Mouse (Mus musculus) limb, embryonic 11.5 days (tissue): Measurements from ENCODE around the gene Nup50. TPM values are rescaled to one million over a fixed set of nuclear protein-coding genes. Genes with fewer than 3 reads are reported as not detected.

ENCODE experiments used
- ATAC-seq: fragments of 200-750 bp; cut with Nextera tagmentation; 2 replicates; pipeline ENCODE4 v1.8.0; 2017; ENCODE audit warnings: low read depth; ENCODE audit not compliant: insufficient number of reproducible peaks, low FRiP score, low TSS enrichment
- DNase-seq: peaks from one replicate; pipeline ENCODE4 v3.0.0-alpha.2; 2015; ENCODE audit warnings: low spot score
- H3K27ac ChIP-seq: fragments of 300-500 bp; sonication (generic); replicated peaks from 2 replicates; pipeline ENCODE4 v1.5.1; 2014; ENCODE audit warnings: low read depth, mild to moderate bottlenecking, low read length
- H3K27me3 ChIP-seq: fragments of 300-500 bp; sonication (generic); 2 replicates; pipeline ENCODE4 v1.6.1; 2014; ENCODE audit warnings: mild to moderate bottlenecking, low read length, mixed read lengths; ENCODE audit not compliant: control insufficient read depth, insufficient read depth
- H3K36me3 ChIP-seq: fragments of 300-500 bp; sonication (generic); 2 replicates; pipeline ENCODE4 v1.6.1; 2014; ENCODE audit warnings: mild to moderate bottlenecking, low read length, moderate library complexity, mixed read lengths; ENCODE audit not compliant: control insufficient read depth, insufficient read depth
- H3K4me1 ChIP-seq: fragments of 300-500 bp; sonication (generic); 2 replicates; pipeline ENCODE4 v1.6.1; 2014; ENCODE audit warnings: low read length, mixed read lengths; ENCODE audit not compliant: control insufficient read depth, insufficient read depth
- H3K4me2 ChIP-seq: fragments of 300-500 bp; sonication (generic); 2 replicates; pipeline ENCODE4 v1.6.1; 2014; ENCODE audit warnings: low read depth, mild to moderate bottlenecking, moderate library complexity; ENCODE audit not compliant: severe bottlenecking
- H3K4me3 ChIP-seq: fragments of 300-500 bp; sonication (generic); 2 replicates; pipeline ENCODE4 v1.5.1; 2014; ENCODE audit warnings: low read depth, low read length
- H3K9ac ChIP-seq: fragments of 300-500 bp; sonication (generic); 2 replicates; pipeline ENCODE4 v1.6.1; 2014; ENCODE audit warnings: mild to moderate bottlenecking, low read length
- H3K9me3 ChIP-seq: fragments of 300-500 bp; sonication (generic); 2 replicates; pipeline ENCODE4 v1.6.1; 2016; ENCODE audit warnings: low read length; ENCODE audit not compliant: control insufficient read depth
- WGBS: fragments of 180-500 bp; shearing (Covaris S2); extraction: QIAGEN DNeasy Blood & Tissue Kit; methylation state at CpG from one replicate; pipeline ENCODE4 v1.1.7; 2014; 5-methylcytosine and 5-hydroxymethylcytosine counted together
- polyA plus RNA-seq: library from polyadenylated mRNA; unstranded; fragments of >200 nt; fragmentation: Nextera tagmentation; extraction: Ambion mirVana; gene quantifications from 2 replicates; pipeline ENCODE4 v1.2.1, GENCODE M21; 2014

Gene Nup50
- polyA plus RNA-seq, 1 experiment from 2014 or later = 64.8 TPM

GRCm38 (mm10) chr15:84898077-84898476 lies 25.1 kb upstream of the Nup50 start:
- H3K4me1 ChIP-seq = no peaks in the 10 kb centered on the region; the same call in 1 of the 2 replicates
- no peak overlapping the region for H3K27ac ChIP-seq
- H3K9me3 ChIP-seq = no peaks in the 10 kb centered on the region
- no peak overlapping the region for H3K4me2 ChIP-seq
- ATAC-seq (no peak), DNase-seq (peak; percentile 36)
- H3K9ac ChIP-seq = no peak overlapping the region
- no peak overlapping the region for H3K4me3 ChIP-seq
- WGBS = 31% methylated on average over 7 of the region's 7 CpGs
- no peaks in the 10 kb centered on the region for H3K36me3 ChIP-seq
- no peaks in the 10 kb centered on the region for H3K27me3 ChIP-seq

GRCm38 (mm10) chr15:84903843-84904385 lies 19.3 kb upstream of the Nup50 start:
- WGBS = 85% methylated on average over 7 of the region's 7 CpGs
- no peaks in the 10 kb centered on the region for H3K27me3 ChIP-seq
- no peak for ATAC-seq
- H3K4me3 ChIP-seq = no peak overlapping the region
- no peaks in the 10 kb centered on the region for H3K4me1 ChIP-seq
- no peaks in the 10 kb centered on the region for H3K36me3 ChIP-seq
- H3K4me2 ChIP-seq = no peak overlapping the region
- DNase-seq = no peak
- no peaks in the 10 kb centered on the region for H3K9me3 ChIP-seq
- H3K27ac ChIP-seq = no peak overlapping the region
- H3K9ac ChIP-seq = no peak overlapping the region

GRCm38 (mm10) chr15:84913201-84913600 lies 10.0 kb upstream of the Nup50 start:
- Histone ChIP-seq H3K36me3 (no peaks in the 10 kb centered on the region), H3K4me1 (no peaks in the 10 kb centered on the region), H3K4me3 (no peak overlapping the region), H3K27me3 (no peaks in the 10 kb centered on the region), H3K9ac (no peak overlapping the region), H3K9me3 (no peaks in the 10 kb centered on the region), H3K4me2 (no peak overlapping the region), H3K27ac (no peak overlapping the region)
- ATAC-seq = no peak
- no peak for DNase-seq
- 92% methylated on average over 3 of the region's 3 CpGs for WGBS

DNA sequence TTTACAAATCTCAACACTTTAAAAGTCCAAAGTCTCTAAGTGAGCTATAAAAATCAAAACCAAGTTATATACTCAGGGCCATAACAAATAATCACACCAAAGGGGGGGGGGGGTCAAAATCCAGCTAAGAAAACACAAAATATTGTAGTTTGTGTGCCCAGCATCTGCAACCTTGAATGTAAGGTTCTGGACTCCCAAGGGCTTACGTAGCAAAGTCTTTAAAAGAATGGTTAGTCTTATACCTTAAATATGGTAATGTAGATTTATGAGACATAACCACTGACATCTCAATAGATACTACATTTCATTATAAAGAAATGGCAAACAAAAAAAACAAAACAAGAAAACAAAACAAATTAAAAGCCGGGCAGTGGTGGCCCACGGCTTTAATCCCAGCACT lies 3.3 kb upstream of the Nup50 start, which contains the start of gene Gm29666:
Gm29666 (minus strand) TSS at position 101 of the 400 bp plus-strand sequence.
- Histone ChIP-seq H3K9ac (no peak within 1 kb of the TSS), H3K27ac (no peak within 1 kb of the TSS), H3K27me3 (no peaks in the 10 kb centered on the region), H3K36me3 (no peaks in the 10 kb centered on the region), H3K9me3 (no peaks in the 10 kb centered on the region), H3K4me1 (no peaks in the 10 kb centered on the region), H3K4me2 (no peak within 1 kb of the TSS), H3K4me3 (no peak within 1 kb of the TSS)
- WGBS = 99% methylated on average over 3 of the region's 3 CpGs
- no peak for ATAC-seq
- no peak for DNase-seq

- peaks cover 9% of the 10 kb centered on the region; the same call in 1 of the 2 replicates for H3K36me3 ChIP-seq
- peak overlapping the region; percentile 92 for H3K27ac ChIP-seq
- H3K4me1 ChIP-seq = no peaks in the 10 kb centered on the region
- ATAC-seq (peak; percentile 63), DNase-seq (no peak)
- peak overlapping the region; percentile 88 for H3K4me3 ChIP-seq
- H3K4me2 ChIP-seq = peak overlapping the region; percentile 51
- H3K27me3 ChIP-seq = no peaks in the 10 kb centered on the region
- H3K9ac ChIP-seq = peak overlapping the region; percentile 94
- WGBS = under 1% methylated on average over 67 of the region's 68 CpGs
- no peaks in the 10 kb centered on the region for H3K9me3 ChIP-seq
Observed at GRCm38 (mm10) chr15:84923508-84924181, 434 bp downstream of the Nup50 start.

DNA sequence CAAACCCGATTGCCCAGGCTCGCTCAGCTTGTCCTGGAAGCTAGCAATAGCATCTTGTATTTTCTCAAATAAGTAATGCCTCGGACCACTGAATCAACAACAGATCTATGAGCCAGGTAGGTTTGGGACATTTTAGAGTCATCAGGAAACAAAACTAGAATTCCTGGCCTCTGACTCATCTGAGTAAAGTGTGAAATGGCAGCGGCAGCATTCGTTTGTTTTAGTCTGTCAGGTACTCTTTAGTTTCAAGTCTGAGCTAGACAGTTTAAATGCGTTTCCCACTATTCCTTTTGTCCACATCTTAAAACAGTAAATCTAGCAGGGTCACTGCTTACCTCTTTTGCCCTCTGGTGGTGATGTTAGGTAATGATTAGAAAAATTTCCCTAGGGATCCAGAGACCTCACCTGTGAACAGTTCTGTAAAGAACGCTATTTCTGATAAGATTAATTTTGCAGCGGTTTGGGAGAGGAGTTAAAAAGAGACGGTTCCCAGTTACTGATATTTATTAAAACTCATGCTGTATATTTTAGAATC lies 1.6 kb downstream of the Nup50 start:
- 17% methylated on average over 9 of the region's 9 CpGs for WGBS
- Histone ChIP-seq H3K9me3 (no peaks in the 10 kb centered on the region), H3K9ac (no peak overlapping the region; the same call in 1 of the 2 replicates), H3K36me3 (peaks cover 16% of the 10 kb centered on the region), H3K4me3 (peak overlapping the region; percentile 88), H3K4me2 (peak overlapping the region; percentile 51), H3K4me1 (no peaks in the 10 kb centered on the region), H3K27ac (no peak overlapping the region), H3K27me3 (no peaks in the 10 kb centered on the region)
- DNase-seq (peak; percentile 32), ATAC-seq (no peak)

DNA sequence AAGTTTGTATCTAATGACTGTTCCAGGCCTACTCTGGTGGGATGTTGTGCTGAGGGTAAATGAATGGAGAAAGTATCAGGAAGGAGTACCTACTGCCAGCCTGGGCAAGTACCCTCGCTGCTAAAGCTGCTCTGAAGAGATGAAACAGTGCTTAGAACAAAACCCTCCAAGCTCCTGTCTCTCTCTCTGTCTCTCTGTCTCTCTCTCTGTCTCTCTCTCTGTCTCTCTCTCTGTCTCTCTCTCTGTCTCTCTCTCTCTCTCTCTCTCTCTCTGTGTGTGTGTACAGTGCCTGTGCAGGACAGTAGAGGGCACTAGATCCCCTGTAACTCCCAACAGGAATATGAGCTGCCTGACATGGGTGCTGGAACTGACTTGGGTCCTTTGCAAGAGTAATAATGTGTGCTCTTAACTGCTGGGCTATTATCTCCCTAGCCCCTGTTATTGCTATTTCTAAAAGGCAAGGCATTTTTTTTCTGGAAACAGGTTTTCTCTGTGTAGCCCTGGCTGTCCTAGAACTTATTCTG lies 2.3 kb downstream of the Nup50 start:
- Histone ChIP-seq H3K4me3 (no peak overlapping the region), H3K4me1 (no peaks in the 10 kb centered on the region), H3K27ac (no peak overlapping the region), H3K9me3 (no peaks in the 10 kb centered on the region), H3K36me3 (peaks cover 17% of the 10 kb centered on the region), H3K4me2 (no peak overlapping the region), H3K27me3 (no peaks in the 10 kb centered on the region), H3K9ac (no peak overlapping the region)
- ATAC-seq (no peak), DNase-seq (no peak)
- 68% methylated on average over 1 of the region's 1 CpGs for WGBS

- ATAC-seq = no peak
- no peak overlapping the region for H3K27ac ChIP-seq
- no peaks in the 10 kb centered on the region for H3K9me3 ChIP-seq
- no peak overlapping the region for H3K9ac ChIP-seq
- no peaks in the 10 kb centered on the region for H3K4me1 ChIP-seq
- 64% methylated on average over 5 of the region's 5 CpGs for WGBS
- H3K4me3 ChIP-seq = no peak overlapping the region
- no peak for DNase-seq
- H3K4me2 ChIP-seq = no peak overlapping the region
- H3K36me3 ChIP-seq = peaks cover 47% of the 10 kb centered on the region
- H3K27me3 ChIP-seq = no peaks in the 10 kb centered on the region
Observed at GRCm38 (mm10) chr15:84932351-84932750, 9.1 kb downstream of the Nup50 start.
